Mouse (Mus musculus) liver, adult 2 months (tissue): ENCODE data around the gene Dalrd3.

ENCODE experiments used
- CTCF ChIP-seq: fragments of 200-500 bp; IDR thresholded peaks from 2 replicates; pipeline ENCODE4 v1.5.1; 2011; ENCODE audit warnings: low read depth, low read length, control low read depth
- POLR2A ChIP-seq: fragments of 200-500 bp; IDR thresholded peaks from 2 replicates; pipeline ENCODE4 v1.6.1; 2011; ENCODE audit warnings: low read length, control low read depth; ENCODE audit not compliant: insufficient read depth; ENCODE audit errors: extremely low read depth

DNA sequence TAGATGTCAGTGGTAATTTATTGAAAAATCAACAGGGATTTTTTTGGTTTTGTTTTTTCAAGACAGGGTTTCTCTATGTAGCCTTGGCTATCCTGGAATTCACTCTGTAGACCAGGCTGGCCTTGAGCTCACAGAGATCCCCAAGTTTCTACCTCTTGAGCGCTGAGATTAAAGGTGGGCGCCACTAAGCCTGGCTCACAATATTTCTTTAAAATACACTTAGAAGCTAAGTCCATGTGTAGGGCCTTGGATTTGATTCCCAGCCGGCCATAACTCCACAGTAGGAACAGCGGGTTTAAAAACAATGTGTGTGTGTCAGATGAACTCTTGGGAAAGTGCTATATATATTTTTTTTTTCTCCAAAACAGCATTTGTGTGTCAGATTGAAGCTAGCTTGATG lies 46.3 kb upstream of the Dalrd3 start:
- TF ChIP-seq CTCF (no peak), POLR2A (no peak)
